Mouse (Mus musculus): Measurements from ENCODE around the gene Zfp750. TPM values are rescaled to one million over a fixed set of nuclear protein-coding genes. Genes with fewer than 3 reads are reported as not detected.

Gene Zfp750
- polyA plus RNA-seq, 1 experiment from 2014 or later = not detected

DNA sequence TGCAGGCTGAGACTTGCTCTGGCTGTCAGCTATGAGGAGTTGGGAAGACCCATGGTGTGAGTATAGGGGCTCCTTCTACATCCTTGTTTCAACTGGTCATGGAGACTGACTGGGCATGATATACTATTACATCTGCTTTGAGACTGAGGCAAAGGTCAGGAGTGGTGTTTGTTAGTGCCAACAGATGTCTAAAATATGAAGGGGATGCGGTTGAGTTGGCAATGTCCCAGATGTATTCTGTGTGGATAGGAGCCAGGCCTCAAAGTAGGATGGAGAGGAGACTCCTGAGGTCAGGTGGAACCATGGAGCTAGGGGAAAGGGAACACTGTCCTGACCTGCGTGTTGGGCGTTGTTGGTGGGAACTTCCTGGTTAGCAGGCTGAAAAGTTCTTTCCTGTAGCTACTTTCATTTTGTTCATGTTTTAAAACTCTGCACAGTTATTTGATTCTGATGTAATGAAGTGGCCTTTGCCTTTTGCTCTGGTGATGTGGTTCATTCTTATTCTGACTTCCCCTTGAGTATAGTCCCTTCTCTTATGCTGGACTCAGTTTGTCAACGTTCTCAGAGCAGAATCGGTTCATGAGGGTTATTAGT is 32.2 kb upstream of the Zfp750 start:
- ChIA-PET POLR2A (no interaction called here), CTCF (interaction anchor here (0.6 to 1.0 kb wide), 2 partner anchors 14 to 26 kb away, joined by 3 read pairs; no protein-coding TSS in a partner anchor)
- DNase-seq (ENCODE audit: low read depth, low spot score) (no peak), ATAC-seq (no peak)
- no peaks in the 10 kb centered on the region for H3K27me3 ChIP-seq
- TF ChIP-seq CTCF (IDR thresholded peaks at IDR 0.05) = no peak
- in situ Hi-C loops (cut with MboI; ENCODE audit: low pct_unique_long_range_greater_than_20kb) = no loop called here

DNA sequence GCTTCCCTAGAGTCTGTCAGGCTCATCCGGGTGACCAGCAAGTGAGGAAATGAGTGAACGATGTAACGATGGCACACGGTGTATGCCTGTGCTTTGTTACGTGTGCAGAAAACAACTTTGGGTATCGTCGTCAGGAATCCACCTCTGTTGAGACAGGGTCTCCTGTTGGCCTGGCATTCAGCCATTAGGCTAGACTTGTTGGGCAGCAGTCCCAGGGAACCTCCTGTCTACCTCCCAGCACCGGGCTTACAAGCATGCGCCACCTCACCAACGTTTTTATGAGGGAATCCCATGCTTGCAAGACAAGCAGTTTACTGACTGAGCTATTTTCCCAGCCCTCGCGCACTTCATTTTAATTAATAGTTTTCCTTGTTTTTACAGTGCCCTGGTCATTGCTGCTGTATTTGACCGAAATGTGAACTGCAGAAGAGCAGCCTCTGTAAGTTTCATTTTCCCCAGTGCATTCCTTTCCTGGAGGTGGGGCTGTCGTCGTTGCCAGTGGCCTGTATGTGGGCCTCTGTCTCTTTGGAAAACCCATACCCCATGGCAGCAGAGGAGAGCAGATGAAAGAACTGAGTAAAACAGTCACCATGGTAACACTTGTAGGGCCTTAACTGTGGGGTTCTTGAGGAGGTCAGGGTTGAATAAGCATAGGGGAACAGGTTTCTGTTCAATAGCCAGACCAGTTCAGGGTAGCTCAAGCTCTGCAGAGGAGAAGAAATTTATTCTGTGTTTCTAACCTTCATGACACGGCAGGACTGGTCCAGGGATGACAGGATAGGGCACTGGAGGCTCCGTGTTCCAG is 30.9 kb upstream of the Zfp750 start:
- ATAC-seq = no peak
- in situ Hi-C loops (cut with MboI; ENCODE audit: low pct_unique_long_range_greater_than_20kb) = no loop called here
- no peak for TF ChIP-seq CTCF (IDR thresholded peaks at IDR 0.05)
- CTCF ChIA-PET = interaction anchor here (1.3 kb wide), 1 partner anchor 34 kb away, joined by 3 read pairs; no protein-coding TSS in a partner anchor
- H3K27me3 ChIP-seq = no peaks in the 10 kb centered on the region
- DNase-seq (ENCODE audit: low read depth, low spot score) = no peak
- POLR2A ChIA-PET = no interaction called here

DNA sequence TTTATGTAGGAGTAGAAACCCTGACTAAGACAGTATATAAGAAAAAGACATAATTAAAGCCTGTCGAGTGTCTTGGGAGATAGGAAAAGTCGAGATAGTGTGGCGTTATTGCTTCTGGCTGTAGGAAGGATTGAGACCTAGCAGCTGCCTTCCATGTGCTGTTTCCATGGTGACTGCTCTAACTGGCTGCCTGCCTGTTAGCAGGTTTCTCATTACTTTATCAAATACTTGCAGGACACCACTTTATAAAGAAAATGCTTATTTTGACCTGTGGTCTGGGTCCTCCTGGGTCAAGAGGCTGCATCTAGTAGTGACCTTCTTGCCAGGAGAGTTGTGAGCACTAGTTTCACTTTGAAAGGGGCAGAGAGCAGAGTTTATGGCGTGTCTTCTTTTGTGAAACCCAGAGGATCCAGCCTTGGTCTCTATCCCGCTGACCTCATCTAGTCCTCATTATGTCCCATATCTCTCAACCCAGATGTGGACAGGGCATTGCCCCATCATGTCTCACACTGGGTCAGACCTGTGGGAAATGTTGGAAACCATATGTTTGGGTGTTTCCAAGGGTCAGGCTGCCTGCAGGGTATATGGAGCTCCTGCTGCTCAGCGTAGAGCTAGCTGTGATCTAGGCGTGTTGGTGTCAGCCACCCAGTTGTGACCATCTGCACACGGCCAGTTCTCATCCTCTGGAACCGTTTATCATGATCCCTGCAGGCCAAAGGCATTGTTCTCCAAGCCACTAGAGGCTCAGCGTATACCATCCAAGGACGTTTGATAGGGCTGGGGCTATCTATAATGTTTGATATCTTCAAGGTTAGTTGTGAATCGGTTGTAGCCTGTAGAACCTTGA is 30.1 kb upstream of the Zfp750 start:
- TF ChIP-seq CTCF (IDR thresholded peaks at IDR 0.05) = no peak
- CTCF ChIA-PET = interaction anchor here (1.3 kb wide), 1 partner anchor 33 kb away, joined by 3 read pairs; no protein-coding TSS in a partner anchor
- no peak for ATAC-seq
- DNase-seq (ENCODE audit: low read depth, low spot score) = no peak
- in situ Hi-C loops (cut with MboI; ENCODE audit: low pct_unique_long_range_greater_than_20kb) = no loop called here
- H3K27me3 ChIP-seq = no peaks in the 10 kb centered on the region
- POLR2A ChIA-PET = no interaction called here

DNA sequence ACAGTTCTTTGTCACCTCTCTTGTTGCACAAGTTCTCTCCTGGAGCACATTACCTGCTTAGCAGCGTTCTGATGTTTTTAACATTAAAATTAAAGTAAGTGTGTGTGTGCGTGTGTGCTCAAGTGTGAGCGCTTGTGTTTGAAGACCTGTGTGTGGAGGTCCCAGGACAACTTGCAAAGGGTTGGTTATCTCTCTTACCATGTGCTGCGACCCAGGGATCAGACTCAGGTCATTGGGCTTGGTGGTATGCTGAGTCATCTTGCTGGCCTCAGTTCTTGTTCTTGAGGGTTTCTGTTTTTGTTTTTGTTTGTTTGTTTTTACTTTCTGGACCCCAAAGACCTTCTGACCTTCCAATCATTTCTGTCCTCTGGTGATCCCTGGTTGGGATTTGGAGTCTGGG is 28.8 kb upstream of the Zfp750 start:
- no peak for DNase-seq (ENCODE audit: low read depth, low spot score)
- TF ChIP-seq CTCF (IDR thresholded peaks at IDR 0.05) = no peak
- in situ Hi-C loops (cut with MboI; ENCODE audit: low pct_unique_long_range_greater_than_20kb) = no loop called here
- POLR2A ChIA-PET = interaction anchor here (0.6 kb wide), 1 partner anchor 39 kb away, joined by 4 read pairs; no protein-coding TSS in a partner anchor
- CTCF ChIA-PET = no interaction called here
- H3K27me3 ChIP-seq = no peaks in the 10 kb centered on the region
- no peak for ATAC-seq

DNA sequence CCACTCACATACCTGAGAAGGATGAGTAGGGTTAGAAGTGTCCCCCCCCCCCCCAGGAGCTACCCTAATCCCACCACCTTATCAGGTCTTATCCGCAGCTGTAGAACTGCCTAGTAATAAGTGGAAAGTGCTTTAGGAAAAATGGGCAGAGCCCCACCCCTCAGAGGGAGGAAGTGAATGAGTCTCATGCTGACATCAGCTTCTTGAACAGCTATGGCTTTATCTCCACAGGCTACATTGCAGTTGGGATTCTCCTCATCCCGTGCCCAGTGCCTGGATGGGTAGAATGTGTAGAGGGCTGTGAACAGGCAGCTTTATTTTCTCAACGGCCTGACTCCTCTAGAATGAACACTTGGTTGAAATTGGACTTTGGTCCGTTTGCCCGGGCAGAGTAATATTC is 28.1 kb upstream of the Zfp750 start:
- in situ Hi-C loops (cut with MboI; ENCODE audit: low pct_unique_long_range_greater_than_20kb) = no loop called here
- CTCF ChIA-PET = interaction anchor here (1.7 kb wide), 1 partner anchor 12 kb away, joined by 5 read pairs; no protein-coding TSS in a partner anchor
- POLR2A ChIA-PET = no interaction called here

DNA sequence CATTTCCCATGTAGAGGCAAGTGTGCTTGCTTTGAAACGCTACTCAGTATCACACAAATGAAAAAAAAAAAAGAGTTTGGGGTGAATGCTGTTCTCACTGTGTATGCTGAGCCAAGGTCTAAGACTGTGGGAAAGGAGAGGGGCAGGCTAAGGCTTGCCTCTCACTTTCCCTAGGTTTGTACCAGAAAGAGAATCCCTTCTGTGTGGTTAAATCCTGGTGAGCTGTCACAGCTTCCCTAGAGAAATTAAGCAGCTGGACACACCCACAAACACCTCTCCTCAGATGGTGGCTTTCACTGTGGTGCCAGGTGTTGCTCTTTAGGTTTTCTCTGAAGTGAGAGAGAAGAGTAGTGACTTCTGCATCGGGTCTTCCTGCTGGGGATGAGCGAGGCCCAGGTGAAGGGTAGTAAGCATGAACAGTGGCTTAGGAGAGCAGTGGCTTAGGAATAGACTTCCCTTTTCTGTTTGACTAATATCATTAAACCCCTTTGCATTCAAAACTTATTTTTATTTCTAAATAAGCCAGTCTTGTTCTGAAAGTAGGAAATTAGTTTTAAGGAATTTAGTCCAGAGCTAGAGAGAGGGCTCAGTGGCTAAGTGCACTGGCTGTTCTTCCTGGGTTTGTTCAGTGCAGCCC is 26.4 kb upstream of the Zfp750 start:
- no peak for ATAC-seq
- in situ Hi-C loops (cut with MboI; ENCODE audit: low pct_unique_long_range_greater_than_20kb) = no loop called here
- DNase-seq (ENCODE audit: low read depth, low spot score) = no peak
- ChIA-PET POLR2A (no interaction called here), CTCF (interaction anchor here (0.7 kb wide), 1 partner anchor 10 kb away, joined by 3 read pairs; no protein-coding TSS in a partner anchor)
- TF ChIP-seq CTCF (IDR thresholded peaks at IDR 0.05) = no peak
- H3K27me3 ChIP-seq = no peaks in the 10 kb centered on the region

More for the DNA sequence above, 28.1 kb upstream of the Zfp750 start:
- ATAC-seq (no peak), DNase-seq (ENCODE audit: low read depth, low spot score) (no peak)
- H3K27me3 ChIP-seq = no peaks in the 10 kb centered on the region
- no peak for TF ChIP-seq CTCF (IDR thresholded peaks at IDR 0.05)

DNA sequence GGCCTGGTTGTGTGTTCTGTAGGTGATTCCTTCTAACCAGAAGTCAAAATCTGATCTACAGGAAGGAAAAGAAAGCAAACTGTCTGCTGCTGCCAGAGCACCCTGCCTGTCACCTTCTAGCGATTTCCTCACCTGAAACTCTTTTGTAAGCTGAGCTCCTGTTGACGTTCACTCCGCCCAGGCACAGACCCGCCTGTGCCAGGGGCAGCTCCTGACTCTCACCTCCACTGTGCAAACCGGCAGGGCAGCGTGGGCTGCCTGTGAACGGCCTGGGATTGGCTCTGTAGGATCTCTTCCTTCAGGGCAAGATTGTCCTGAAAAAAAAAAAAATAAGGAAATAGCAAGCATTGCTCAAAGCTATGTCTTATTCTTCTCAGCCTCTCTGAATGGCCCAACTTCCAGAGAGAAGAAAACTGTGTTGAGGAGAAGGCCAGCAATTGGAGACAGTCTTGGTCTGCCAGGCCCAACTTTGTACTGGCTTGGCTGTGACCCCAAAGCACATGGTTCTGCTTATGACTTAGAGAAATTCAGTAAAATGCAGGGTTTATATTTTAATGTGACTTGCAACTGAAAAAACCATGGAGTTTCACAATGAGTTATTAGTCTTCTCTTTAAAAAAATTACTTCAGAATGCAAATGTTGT is 25.7 kb upstream of the Zfp750 start:
- no peak for TF ChIP-seq CTCF (IDR thresholded peaks at IDR 0.05)
- DNase-seq (ENCODE audit: low read depth, low spot score) = no peak
- ChIA-PET CTCF (no interaction called here), POLR2A (no interaction called here)
- H3K27me3 ChIP-seq = no peaks in the 10 kb centered on the region
- in situ Hi-C loops (cut with MboI; ENCODE audit: low pct_unique_long_range_greater_than_20kb) = no loop called here
- ATAC-seq = no peak

DNA sequence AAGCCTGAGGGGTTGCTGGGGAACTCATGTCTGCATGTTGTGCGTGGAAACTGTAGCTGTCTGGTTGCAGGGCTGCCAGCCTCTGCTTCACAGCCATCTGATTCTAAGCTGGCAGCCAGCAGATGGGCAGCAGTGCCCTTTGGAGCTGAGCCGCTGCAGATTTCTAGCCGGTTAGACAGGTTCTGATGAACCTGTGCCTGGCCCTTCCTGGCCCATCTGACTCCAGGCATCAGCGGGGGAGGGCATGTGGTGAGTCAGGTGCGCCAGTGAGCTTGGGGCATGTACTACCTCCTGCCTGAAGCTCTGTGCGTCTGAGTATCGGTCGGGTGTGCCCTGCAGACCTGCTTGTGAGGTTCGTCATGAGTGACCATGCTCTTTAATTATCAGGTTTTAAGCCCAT is 24.8 kb upstream of the Zfp750 start:
- TF ChIP-seq CTCF (IDR thresholded peaks at IDR 0.05) = no peak
- ChIA-PET CTCF (no interaction called here), POLR2A (no interaction called here)
- no peaks in the 10 kb centered on the region for H3K27me3 ChIP-seq
- no peak for DNase-seq (ENCODE audit: low read depth, low spot score)
- in situ Hi-C loops (cut with MboI; ENCODE audit: low pct_unique_long_range_greater_than_20kb) = no loop called here
- ATAC-seq = no peak

DNA sequence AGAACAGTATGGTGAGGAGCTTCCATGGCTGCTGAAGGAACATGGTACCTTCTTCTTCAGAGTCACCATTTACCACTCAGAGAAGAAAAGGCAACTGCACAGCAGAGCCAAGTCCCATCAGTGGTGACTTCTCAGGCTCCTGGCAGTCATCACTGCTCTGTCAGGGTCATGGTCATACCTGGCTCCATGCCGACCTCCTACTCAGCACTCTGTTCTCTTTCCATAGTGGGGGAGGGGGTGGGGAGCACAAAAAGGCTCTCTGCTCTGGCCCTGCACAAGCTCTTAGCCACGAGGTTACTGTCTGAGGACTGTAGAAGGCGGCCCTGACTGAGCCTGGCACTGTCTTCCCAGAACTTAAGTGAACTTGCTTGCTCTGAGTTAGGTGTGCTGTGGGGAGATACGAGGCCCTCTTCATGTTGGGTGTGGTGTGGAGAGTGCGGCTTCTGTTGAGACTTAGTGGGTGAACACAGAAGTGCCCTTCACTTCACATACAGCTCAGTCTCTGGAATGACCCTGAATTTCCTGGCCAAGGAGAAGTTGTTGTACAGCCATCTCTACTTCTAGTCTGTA is 24.2 kb upstream of the Zfp750 start:
- no peaks in the 10 kb centered on the region for H3K27me3 ChIP-seq
- CTCF ChIA-PET = no interaction called here
- in situ Hi-C loops (cut with MboI; ENCODE audit: low pct_unique_long_range_greater_than_20kb) = no loop called here
- DNase-seq (ENCODE audit: low read depth, low spot score) (no peak), ATAC-seq (no peak)
- TF ChIP-seq CTCF (IDR thresholded peaks at IDR 0.05) = no peak
- POLR2A ChIA-PET = no interaction called here

DNA sequence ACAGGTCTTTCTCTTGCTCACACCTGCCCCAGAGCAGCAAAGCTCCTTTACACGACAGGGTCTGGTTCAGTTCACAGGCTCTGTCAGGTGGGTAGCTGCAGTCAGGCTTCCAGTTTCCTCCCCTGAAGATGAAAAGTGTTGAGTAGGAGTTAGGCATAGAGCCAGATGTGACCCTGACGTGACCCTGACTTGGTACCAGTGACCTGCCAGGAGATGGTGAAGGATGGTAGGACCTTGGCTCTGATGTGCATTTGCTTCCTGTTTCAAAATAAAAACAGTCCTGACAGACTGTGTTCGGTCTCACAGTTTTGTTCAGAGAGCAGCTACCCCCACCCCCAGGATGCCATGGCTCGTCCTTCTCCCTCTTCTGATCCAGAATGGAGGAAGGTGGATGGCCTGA is 23.3 kb upstream of the Zfp750 start:
- no peak for TF ChIP-seq CTCF (IDR thresholded peaks at IDR 0.05)
- in situ Hi-C loops (cut with MboI; ENCODE audit: low pct_unique_long_range_greater_than_20kb) = no loop called here
- POLR2A ChIA-PET = no interaction called here
- ATAC-seq (no peak), DNase-seq (ENCODE audit: low read depth, low spot score) (no peak)
- CTCF ChIA-PET = no interaction called here
- no peaks in the 10 kb centered on the region for H3K27me3 ChIP-seq
